In genomic region chr11:77513811-77514170, GRCm38 (mm10) we compare ENCODE assay signal across 8 mouse cellular contexts. TPM values are rescaled to one million over a fixed set of nuclear protein-coding genes. Genes with fewer than 3 reads are reported as not detected.
A peak's percentile ranks its signal among the peaks of the same experiment; 100 is the strongest.
DNase-seq lines count a peak whose midpoint lies in the region; ATAC-seq and TF ChIP-seq lines count a peak whose summit lies in the region.

No protein-coding gene starts in this region.

- TF ChIP-seq EP300 in liver, embryonic 14.5 days (IDR thresholded peaks at IDR 0.05; ENCODE audit: low read depth), result no peak

- H3K9me3 ChIP-seq in hindbrain, embryonic 11.5 days (ENCODE audit: control insufficient read depth, low read length), result no peaks in the 10 kb centered on the region
- no peaks in the 10 kb centered on the region for H3K9me3 ChIP-seq in liver, embryonic 14.5 days (ENCODE audit: control insufficient read depth, low read length)

- peak overlapping the region; percentile 28; the same call in 1 of the 2 replicates for H3K9ac ChIP-seq in hindbrain, embryonic 11.5 days (ENCODE audit: low read depth, low read length)
- peak overlapping the region; percentile 37 for H3K9ac ChIP-seq in liver, embryonic 14.5 days (replicated peaks)

- DNase-seq in layer of hippocampus, adult 2 months (ENCODE audit: low spot score in 2 of 2), result no peak
- no peak for DNase-seq in layer of hippocampus, adult 9-11 months
- DNase-seq in hindbrain, embryonic 11.5 days (ENCODE audit: low spot score), result no peak
- DNase-seq in liver, embryonic 14.5 days (ENCODE audit: low read depth in 3 of 3, low spot score in 3 of 3), result no peak
- no peak for DNase-seq in thymus, adult 18-20 months
- DNase-seq in left cerebral cortex, adult 11 months (ENCODE audit: low spot score), result no peak

- no peak for TF ChIP-seq CTCF in layer of hippocampus, adult 2 months (conservative IDR thresholded peaks at IDR 0.05)
- no peak for TF ChIP-seq CTCF in liver, embryonic 14.5 days (IDR thresholded peaks at IDR 0.05; ENCODE audit: low read depth)

- no peaks in the 10 kb centered on the region for H3K36me3 ChIP-seq in hindbrain, embryonic 11.5 days (ENCODE audit: control insufficient read depth, insufficient read depth, low read length)
- H3K36me3 ChIP-seq in liver, embryonic 14.5 days (replicated peaks; ENCODE audit: control insufficient read depth, insufficient read depth, low read depth), result no peaks in the 10 kb centered on the region

- peaks cover 21% of the 10 kb centered on the region for H3K4me1 ChIP-seq in hindbrain, embryonic 11.5 days (replicated peaks; ENCODE audit: control insufficient read depth, insufficient read depth, low read length)
- peaks cover 18 to 19% of the 10 kb centered on the region in 2 experiments for H3K4me1 ChIP-seq in liver, embryonic 14.5 days (replicated peaks; ENCODE audit: control insufficient read depth in 2 of 2, insufficient read depth in 2 of 2, low read length in 1 of 2)

- peak overlapping the region; percentile 67; the same call in 1 of the 2 replicates for H3K27ac ChIP-seq in layer of hippocampus, adult 2 months
- H3K27ac ChIP-seq in hindbrain, embryonic 11.5 days (ENCODE audit: low read depth, low read length), result no peak overlapping the region
- H3K27ac ChIP-seq in liver, embryonic 14.5 days, result no peak overlapping the region

- WGBS in hindbrain, embryonic 11.5 days, result 4% methylated on average over 10 of the region's 10 CpGs
- 8% methylated on average over 10 of the region's 10 CpGs for WGBS in liver, embryonic 14.5 days (ENCODE audit: insufficient replicate concordance)

- H3K4me3 ChIP-seq in layer of hippocampus, adult 2 months, result peak overlapping the region; percentile 56
- H3K4me3 ChIP-seq in hindbrain, embryonic 11.5 days (ENCODE audit: low read depth, low read length), result peak overlapping the region; percentile 53
- H3K4me3 ChIP-seq in liver, embryonic 14.5 days (ENCODE audit: insufficient read depth in 1 of 2, low read depth in 2 of 2, low read length in 2 of 2), result peak overlapping the region; percentile 80 to 84

- H3K27me3 ChIP-seq in hindbrain, embryonic 11.5 days (ENCODE audit: control insufficient read depth, insufficient read depth, low read length), result peaks cover 13% of the 10 kb centered on the region
- peaks cover 34% of the 10 kb centered on the region for H3K27me3 ChIP-seq in liver, embryonic 14.5 days (ENCODE audit: control insufficient read depth, insufficient read depth, low read length)

- peak overlapping the region; percentile 79 for H3K4me2 ChIP-seq in hindbrain, embryonic 11.5 days (replicated peaks; ENCODE audit: low read depth, low read length)
- H3K4me2 ChIP-seq in liver, embryonic 14.5 days (ENCODE audit: low read depth), result peak overlapping the region; percentile 98

- 0 out of 2 replicates have a peak, but pooled peaks have one; percentile 2 for ATAC-seq in common myeloid progenitor, adult 5-6 weeks (replicated peaks; ENCODE audit: low read depth, poor library complexity, severe bottlenecking)
- ATAC-seq in hindbrain, embryonic 11.5 days (ENCODE audit: low FRiP score), result no peak
- ATAC-seq in liver, embryonic 14.5 days (ENCODE audit: insufficient read depth), result no peak
- ATAC-seq in frontal cortex, adult (ENCODE audit: low TSS enrichment), result no peak

RNA-seq across cellular contexts. Expression of gene Abhd15, which starts 1.1 kb away (rescaled TPM):
- total RNA-seq in layer of hippocampus, adult 2 months (2021), result 1 to 10 TPM; 1.4 to 1.7 TPM
- 5.9 and 9.4 TPM in 2 replicates for total RNA-seq in common myeloid progenitor, adult 5-6 weeks (2017)
- polyA plus RNA-seq in hindbrain, embryonic 11.5 days (2014; fragmentation: Nextera tagmentation; extraction: Ambion mirVana), result 2.1 and 3.0 TPM in 2 replicates
- polyA plus RNA-seq in liver, embryonic 14.5 days (2012; rRNA removed), result 0.76 and 1.1 TPM in 2 replicates
- polyA plus RNA-seq in liver, embryonic 14.5 days (2014; fragmentation: Nextera tagmentation; extraction: Ambion mirVana), result 2.3 and 2.7 TPM in 2 replicates

RNA-seq across cellular contexts. Expression of gene Trp53i13, which starts 2.0 kb away (rescaled TPM):
- 1 to 10 TPM; 5.7 to 7.4 TPM for total RNA-seq in layer of hippocampus, adult 2 months (2021)
- total RNA-seq in common myeloid progenitor, adult 5-6 weeks (2017), result 3.1 and 3.5 TPM in 2 replicates
- polyA plus RNA-seq in hindbrain, embryonic 11.5 days (2014; fragmentation: Nextera tagmentation; extraction: Ambion mirVana), result 27.7 and 27.9 TPM in 2 replicates
- 2.8 and 3.3 TPM in 2 replicates for polyA plus RNA-seq in liver, embryonic 14.5 days (2012; rRNA removed)
- 3.5 and 4.2 TPM in 2 replicates for polyA plus RNA-seq in liver, embryonic 14.5 days (2014; fragmentation: Nextera tagmentation; extraction: Ambion mirVana)

RNA-seq across cellular contexts. Expression of gene Gm10392, which starts 5.2 kb away (rescaled TPM):
- total RNA-seq in layer of hippocampus, adult 2 months (2021), result not detected
- 0.82 and 0.92 TPM in 2 replicates for total RNA-seq in common myeloid progenitor, adult 5-6 weeks (2017)
- polyA plus RNA-seq in hindbrain, embryonic 11.5 days (2014; fragmentation: Nextera tagmentation; extraction: Ambion mirVana), result 0.13 TPM in 1 of 2 replicates, not detected in the other
- polyA plus RNA-seq in liver, embryonic 14.5 days (2012; rRNA removed), result not detected in 2 replicates
- not detected in 2 replicates for polyA plus RNA-seq in liver, embryonic 14.5 days (2014; fragmentation: Nextera tagmentation; extraction: Ambion mirVana)

RNA-seq across cellular contexts. Expression of gene Git1, which starts 20.4 kb away (rescaled TPM):
- total RNA-seq in layer of hippocampus, adult 2 months (2021), result 100 to 1,000 TPM; 295 to 316 TPM
- 22.4 and 24.1 TPM in 2 replicates for total RNA-seq in common myeloid progenitor, adult 5-6 weeks (2017)
- polyA plus RNA-seq in hindbrain, embryonic 11.5 days (2014; fragmentation: Nextera tagmentation; extraction: Ambion mirVana), result 12.6 and 18.6 TPM in 2 replicates
- polyA plus RNA-seq in liver, embryonic 14.5 days (2012; rRNA removed), result 6.3 and 7.3 TPM in 2 replicates
- polyA plus RNA-seq in liver, embryonic 14.5 days (2014; fragmentation: Nextera tagmentation; extraction: Ambion mirVana), result 2.2 TPM in 2 replicates

RNA-seq across cellular contexts. Expression of gene Ankrd13b, which starts 24.3 kb away (rescaled TPM):
- total RNA-seq in layer of hippocampus, adult 2 months (2021), result 10 to 100 TPM; 80.1 to 81.7 TPM
- 8.7 and 10.5 TPM in 2 replicates for total RNA-seq in common myeloid progenitor, adult 5-6 weeks (2017)
- polyA plus RNA-seq in hindbrain, embryonic 11.5 days (2014; fragmentation: Nextera tagmentation; extraction: Ambion mirVana), result 13.1 and 13.9 TPM in 2 replicates
- 4.1 and 4.8 TPM in 2 replicates for polyA plus RNA-seq in liver, embryonic 14.5 days (2012; rRNA removed)
- 0.67 and 1.00 TPM in 2 replicates for polyA plus RNA-seq in liver, embryonic 14.5 days (2014; fragmentation: Nextera tagmentation; extraction: Ambion mirVana)
